Mouse (Mus musculus): ENCODE data around the gene Masp2. TPM values are rescaled to one million over a fixed set of nuclear protein-coding genes. Genes with fewer than 3 reads are reported as not detected.

The Masp2 gene
- polyA plus RNA-seq, 1 experiment from 2014 or later, result 0.10 TPM

GRCm38 (mm10) chr4:148622485-148622884 lies 20.1 kb downstream of the Masp2 start:
- Histone ChIP-seq H3K9me3 (no peaks in the 10 kb centered on the region), H3K4me1 (replicated peaks) (peaks cover 17% of the 10 kb centered on the region), H3K27me3 (no peaks in the 10 kb centered on the region), H3K9ac (replicated peaks) (no peak overlapping the region), H3K4me2 (no peak overlapping the region), H3K27ac (no peak overlapping the region), H3K36me3 (peaks cover 72% of the 10 kb centered on the region), H3K4me3 (replicated peaks) (no peak overlapping the region)
- 93% methylated on average over 4 of the region's 4 CpGs for WGBS
- no peak for ATAC-seq (ENCODE audit: insufficient number of reproducible peaks, insufficient read depth, low FRiP score, low TSS enrichment, low read depth)

- peaks cover 65% of the 10 kb centered on the region for H3K36me3 ChIP-seq
- ATAC-seq (ENCODE audit: insufficient number of reproducible peaks, insufficient read depth, low FRiP score, low TSS enrichment, low read depth), result no peak
- no peaks in the 10 kb centered on the region for H3K27me3 ChIP-seq
- H3K9me3 ChIP-seq, result no peaks in the 10 kb centered on the region
- H3K4me3 ChIP-seq (replicated peaks), result no peak overlapping the region
- peaks cover 17% of the 10 kb centered on the region for H3K4me1 ChIP-seq (replicated peaks)
- peak overlapping the region; percentile 8; the same call in 1 of the 2 replicates for H3K4me2 ChIP-seq
- 89% methylated on average over 4 of the region's 4 CpGs for WGBS
- no peak overlapping the region; the same call in 1 of the 2 replicates for H3K9ac ChIP-seq (replicated peaks)
- no peak overlapping the region for H3K27ac ChIP-seq
These were observed 21.3 kb downstream of the Masp2 start for GRCm38 (mm10) chr4:148623609-148624008.

GRCm38 (mm10) chr4:148625010-148625409 lies 22.7 kb downstream of the Masp2 start:
- Histone ChIP-seq H3K4me1 (replicated peaks) (peaks cover 17% of the 10 kb centered on the region), H3K27me3 (no peaks in the 10 kb centered on the region), H3K36me3 (peaks cover 50% of the 10 kb centered on the region), H3K4me2 (peak overlapping the region; percentile 82), H3K4me3 (replicated peaks) (peak overlapping the region; percentile 99), H3K27ac (no peak overlapping the region), H3K9me3 (no peaks in the 10 kb centered on the region), H3K9ac (replicated peaks) (no peak overlapping the region)
- ATAC-seq (ENCODE audit: insufficient number of reproducible peaks, insufficient read depth, low FRiP score, low TSS enrichment, low read depth), result no peak
- WGBS, result 88% methylated on average over 10 of the region's 10 CpGs

- Histone ChIP-seq H3K9ac (replicated peaks) (peak overlapping the region; percentile 100), H3K27me3 (no peaks in the 10 kb centered on the region)
- under 1% methylated on average over 57 of the region's 57 CpGs for WGBS
These were observed 23.6 kb downstream of the Masp2 start for GRCm38 (mm10) chr4:148625756-148626622.

GRCm38 (mm10) chr4:148626623-148627185 lies 24.4 kb downstream of the Masp2 start, which contains the start of gene Tardbp:
Tardbp (minus strand) TSS chr4:148627019.
- peak within 1 kb of the TSS; percentile 82 for H3K4me2 ChIP-seq
- H3K36me3 ChIP-seq, result peaks cover 35% of the 10 kb centered on the region
- no peaks in the 10 kb centered on the region for H3K27me3 ChIP-seq
- WGBS, result under 1% methylated on average over 51 of the region's 51 CpGs
- H3K4me3 ChIP-seq (replicated peaks), result peak within 1 kb of the TSS; percentile 99
- peak within 1 kb of the TSS; percentile 100 for H3K9ac ChIP-seq (replicated peaks)
- H3K9me3 ChIP-seq, result no peaks in the 10 kb centered on the region
- ATAC-seq (ENCODE audit: insufficient number of reproducible peaks, insufficient read depth, low FRiP score, low TSS enrichment, low read depth), result peak; percentile 93
- peak within 1 kb of the TSS; percentile 98 for H3K27ac ChIP-seq
- peaks cover 17% of the 10 kb centered on the region for H3K4me1 ChIP-seq (replicated peaks)

More at GRCm38 (mm10) chr4:148625756-148626622, 23.6 kb downstream of the Masp2 start:
- Histone ChIP-seq H3K9me3 (no peaks in the 10 kb centered on the region), H3K27ac (peak overlapping the region; percentile 98), H3K4me3 (replicated peaks) (peak overlapping the region; percentile 99), H3K36me3 (peaks cover 42% of the 10 kb centered on the region), H3K4me2 (peak overlapping the region; percentile 82), H3K4me1 (replicated peaks) (peaks cover 17% of the 10 kb centered on the region)
- ATAC-seq (ENCODE audit: insufficient number of reproducible peaks, insufficient read depth, low FRiP score, low TSS enrichment, low read depth), result peak; percentile 45

- Histone ChIP-seq H3K4me3 (replicated peaks) (peak overlapping the region; percentile 99), H3K36me3 (peaks cover 29% of the 10 kb centered on the region), H3K4me2 (peak overlapping the region; percentile 82), H3K27me3 (no peaks in the 10 kb centered on the region), H3K4me1 (replicated peaks) (peaks cover 17% of the 10 kb centered on the region), H3K27ac (peak overlapping the region; percentile 98), H3K9me3 (no peaks in the 10 kb centered on the region), H3K9ac (replicated peaks) (0 out of 2 replicates have a peak overlapping the region, but pooled peaks have one; percentile 34)
- WGBS, result 64% methylated on average over 3 of the region's 3 CpGs
- peak; percentile 8; the same call in 1 of the 2 replicates for ATAC-seq (ENCODE audit: insufficient number of reproducible peaks, insufficient read depth, low FRiP score, low TSS enrichment, low read depth)
These were observed 24.9 kb downstream of the Masp2 start for GRCm38 (mm10) chr4:148627246-148627645.

GRCm38 (mm10) chr4:148632013-148632692 lies 29.8 kb downstream of the Masp2 start:
- Histone ChIP-seq H3K4me3 (replicated peaks) (no peak overlapping the region), H3K9me3 (no peaks in the 10 kb centered on the region), H3K4me2 (no peak overlapping the region), H3K27me3 (no peaks in the 10 kb centered on the region), H3K9ac (replicated peaks) (no peak overlapping the region), H3K36me3 (no peaks in the 10 kb centered on the region), H3K27ac (no peak overlapping the region), H3K4me1 (replicated peaks) (no peaks in the 10 kb centered on the region; the same call in 1 of the 2 replicates)
- ATAC-seq (ENCODE audit: insufficient number of reproducible peaks, insufficient read depth, low FRiP score, low TSS enrichment, low read depth), result no peak
- 72% methylated on average over 3 of the region's 3 CpGs for WGBS

- peaks cover 3% of the 10 kb centered on the region; the same call in 1 of the 2 replicates for H3K27me3 ChIP-seq
- no peak overlapping the region for H3K9ac ChIP-seq (replicated peaks)
- no peak overlapping the region for H3K27ac ChIP-seq
- no peaks in the 10 kb centered on the region for H3K36me3 ChIP-seq
- no peaks in the 10 kb centered on the region for H3K4me1 ChIP-seq (replicated peaks)
- H3K9me3 ChIP-seq, result no peaks in the 10 kb centered on the region
- ATAC-seq (ENCODE audit: insufficient number of reproducible peaks, insufficient read depth, low FRiP score, low TSS enrichment, low read depth), result no peak
- no peak overlapping the region for H3K4me3 ChIP-seq (replicated peaks)
- WGBS, result 67% methylated on average over 2 of the region's 2 CpGs
- H3K4me2 ChIP-seq, result no peak overlapping the region
These were observed 31.2 kb downstream of the Masp2 start for GRCm38 (mm10) chr4:148633395-148634061.

- Histone ChIP-seq H3K4me1 (replicated peaks) (no peaks in the 10 kb centered on the region), H3K9ac (replicated peaks) (no peak overlapping the region), H3K9me3 (no peaks in the 10 kb centered on the region), H3K4me3 (replicated peaks) (no peak overlapping the region), H3K4me2 (no peak overlapping the region), H3K27me3 (peaks cover 3% of the 10 kb centered on the region; the same call in 1 of the 2 replicates), H3K27ac (no peak overlapping the region), H3K36me3 (no peaks in the 10 kb centered on the region)
- no peak; the same call in 1 of the 2 replicates for ATAC-seq (ENCODE audit: insufficient number of reproducible peaks, insufficient read depth, low FRiP score, low TSS enrichment, low read depth)
- 71% methylated on average over 2 of the region's 2 CpGs for WGBS
These were observed 33.0 kb downstream of the Masp2 start for GRCm38 (mm10) chr4:148635309-148635708.

GRCm38 (mm10) chr4:148638302-148638701 lies 35.9 kb downstream of the Masp2 start:
- no peak for ATAC-seq (ENCODE audit: insufficient number of reproducible peaks, insufficient read depth, low FRiP score, low TSS enrichment, low read depth)
- H3K27ac ChIP-seq, result no peak overlapping the region
- peaks cover 3% of the 10 kb centered on the region; the same call in 1 of the 2 replicates for H3K27me3 ChIP-seq
- no peaks in the 10 kb centered on the region for H3K36me3 ChIP-seq
- no peak overlapping the region for H3K4me3 ChIP-seq (replicated peaks)
- H3K9me3 ChIP-seq, result no peaks in the 10 kb centered on the region
- no peak overlapping the region for H3K4me2 ChIP-seq
- H3K4me1 ChIP-seq (replicated peaks), result no peaks in the 10 kb centered on the region
- no peak overlapping the region for H3K9ac ChIP-seq (replicated peaks)
- WGBS, result 55% methylated on average over 9 of the region's 9 CpGs
